In the genomic region with DNA sequence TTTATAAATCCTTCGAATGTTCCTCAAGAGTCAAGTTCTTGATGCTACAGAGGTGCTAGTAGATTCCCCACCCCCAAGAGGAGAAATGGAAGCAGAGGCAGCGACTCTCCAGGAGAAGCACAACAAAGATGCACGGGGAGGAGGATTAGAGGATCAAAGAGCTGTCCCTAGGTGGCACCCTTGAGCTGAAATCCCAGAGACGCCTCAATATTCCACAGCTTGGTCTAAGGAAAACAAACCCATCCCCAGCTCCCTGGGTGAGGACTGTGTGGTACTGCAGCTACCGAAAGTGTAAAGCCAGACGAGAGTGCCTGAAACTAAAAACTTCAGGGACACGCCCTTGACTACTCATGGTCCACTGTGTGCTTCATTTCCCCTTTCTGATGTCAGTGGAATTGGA, we compare ENCODE assay signal across 8 mouse cellular contexts. TPM values are rescaled to one million over a fixed set of nuclear protein-coding genes. Genes with fewer than 3 reads are reported as not detected.
DNase-seq lines count a peak whose midpoint lies in the region; ATAC-seq and TF ChIP-seq lines count a peak whose summit lies in the region.

No protein-coding gene starts in this region.

- no peak overlapping the region for H3ac ChIP-seq in myocyte (ENCODE audit: control insufficient read depth, insufficient read length)

- peak; percentile 72 for TF ChIP-seq CTCF in kidney, adult 2 months (conservative IDR thresholded peaks at IDR 0.05; ENCODE audit: insufficient read depth, insufficient read length, low read depth, low read length)

- no peak overlapping the region for H3K4me3 ChIP-seq in kidney, adult 2 months (ENCODE audit: insufficient read depth, low read depth, low read length)
- H3K4me3 ChIP-seq in limb, embryonic 10.5 days: no peak overlapping the region
- H3K4me3 ChIP-seq in myocyte: no peak overlapping the region

- 5% methylated on average over 7 of the region's 7 CpGs for WGBS in kidney, adult 2 months
- 5% methylated on average over 7 of the region's 7 CpGs for WGBS in limb, embryonic 10.5 days

- H3K9me3 ChIP-seq in limb, embryonic 10.5 days (replicated peaks): no peaks in the 10 kb centered on the region

- no peaks in the 10 kb centered on the region for H3K27me3 ChIP-seq in kidney, adult 2 months (replicated peaks; ENCODE audit: control insufficient read depth, insufficient read depth, low read length)
- peaks cover 14% of the 10 kb centered on the region; the same call in 1 of the 2 replicates for H3K27me3 ChIP-seq in limb, embryonic 10.5 days (ENCODE audit: low read depth, poor library complexity, severe bottlenecking)
- no peaks in the 10 kb centered on the region for H3K27me3 ChIP-seq in myocyte (ENCODE audit: control insufficient read depth, insufficient read depth, insufficient read length)

- H3K4me1 ChIP-seq in kidney, adult 2 months (ENCODE audit: control insufficient read depth, insufficient read depth, low read length): no peaks in the 10 kb centered on the region
- H3K4me1 ChIP-seq in limb, embryonic 10.5 days: peaks cover 24% of the 10 kb centered on the region

- no peak overlapping the region for H3K27ac ChIP-seq in kidney, adult 2 months (ENCODE audit: insufficient read depth, low read depth, low read length)
- no peak overlapping the region for H3K27ac ChIP-seq in limb, embryonic 10.5 days

- no peak for TF ChIP-seq POLR2A in kidney, adult 2 months (IDR thresholded peaks at IDR 0.05; ENCODE audit: low read depth, low read length)
- TF ChIP-seq POLR2A in myocyte (IDR thresholded peaks at IDR 0.05; ENCODE audit: insufficient read length, low read depth): no peak

- no peak for ATAC-seq in inflammation-experienced regulatory T-cells, adult 6 months

- H3K4me2 ChIP-seq in myocyte (ENCODE audit: low read depth): peak overlapping the region; percentile 39

- H3K79me2 ChIP-seq in myocyte (ENCODE audit: control insufficient read depth, insufficient read depth): no peaks in the 10 kb centered on the region

- no peaks in the 10 kb centered on the region for H3K36me3 ChIP-seq in kidney, adult 2 months (ENCODE audit: control insufficient read depth, insufficient read depth, low read length)
- H3K36me3 ChIP-seq in limb, embryonic 10.5 days: no peaks in the 10 kb centered on the region
- H3K36me3 ChIP-seq in myocyte (ENCODE audit: control insufficient read depth, insufficient read depth): no peaks in the 10 kb centered on the region

- peak; percentile 18 for DNase-seq in 416B (ENCODE audit: low read depth)
- DNase-seq in R1 (ENCODE audit: low read depth, low spot score): peak; percentile 89
- DNase-seq in embryo, embryonic 10 days (ENCODE audit: low spot score): peak; percentile 83
- DNase-seq in gastrocnemius, postnatal 25 days: peak; percentile 17
- DNase-seq in kidney, adult 2 months: peak; percentile 79
- DNase-seq in limb, embryonic 10.5 days (ENCODE audit: low spot score): peak; percentile 60

TF ChIP-seq in myocyte, 11 proteins besides CTCF, POLR2A, EP300 and RAD21:
- TF ChIP-seq USF1 (IDR thresholded peaks at IDR 0.05; ENCODE audit: low read depth): no peak
- no peak for TF ChIP-seq CEBPB (IDR thresholded peaks at IDR 0.05; ENCODE audit: insufficient read depth, poor library complexity, severe bottlenecking)
- TF ChIP-seq E2F4 (IDR thresholded peaks at IDR 0.05; ENCODE audit: insufficient read depth): no peak
- TF ChIP-seq POLR2AphosphoS2 (IDR thresholded peaks at IDR 0.05; ENCODE audit: insufficient read length, low read depth): no peak
- no peak for TF ChIP-seq REST (IDR thresholded peaks at IDR 0.05; ENCODE audit: insufficient read depth, insufficient read length)
- no peak for TF ChIP-seq TCF3 (IDR thresholded peaks at IDR 0.05; ENCODE audit: insufficient read length, low read depth)
- TF ChIP-seq MYOD1 (IDR thresholded peaks at IDR 0.05; ENCODE audit: control insufficient read depth in 1 of 3, insufficient read length in 2 of 3, low read depth in 2 of 3): no peak
- no peak for TF ChIP-seq MYOG (IDR thresholded peaks at IDR 0.05; ENCODE audit: control insufficient read depth in 1 of 3, insufficient read depth in 1 of 3, insufficient read length in 2 of 3, low read depth in 2 of 3)
- no peak for TF ChIP-seq MAX (IDR thresholded peaks at IDR 0.05; ENCODE audit: low read depth)
- TF ChIP-seq TCF12 (IDR thresholded peaks at IDR 0.05; ENCODE audit: insufficient read depth, poor library complexity, severe bottlenecking): no peak
- TF ChIP-seq SRF (IDR thresholded peaks at IDR 0.05; ENCODE audit: control insufficient read depth, insufficient read length, low read depth): no peak

RNA-seq across cellular contexts. Expression of a gene that starts 2.8 kb away (rescaled TPM):
- under 1 TPM; 0.05 to 0.13 TPM for total RNA-seq in gastrocnemius, postnatal 25 days (2021)
- polyA plus RNA-seq in kidney, adult 2 months (2012; rRNA removed): 0.19 and 0.30 TPM in 2 replicates
- not detected in 2 replicates for polyA plus RNA-seq in limb, embryonic 10.5 days (2016; fragmentation: Nextera tagmentation; extraction: Ambion mirVana)
- 0.01 TPM for polyA plus RNA-seq in myocyte (2012; fragmentation: generic; extraction: Trizol)
- polyA plus RNA-seq in inflammation-experienced regulatory T-cells, adult 6 months (2017; shearing (Covaris generic)): under 1 TPM in 1 of 3 experiments, not detected in 2; 0.24 TPM

RNA-seq across cellular contexts. Expression of a gene that starts 4.3 kb away (rescaled TPM):
- 1 to 10 TPM; 7.4 TPM for total RNA-seq in gastrocnemius, postnatal 25 days (2021)
- 27.6 and 27.8 TPM in 2 replicates for polyA plus RNA-seq in kidney, adult 2 months (2012; rRNA removed)
- 13.6 and 14.6 TPM in 2 replicates for polyA plus RNA-seq in limb, embryonic 10.5 days (2016; fragmentation: Nextera tagmentation; extraction: Ambion mirVana)
- polyA plus RNA-seq in myocyte (2012; fragmentation: generic; extraction: Trizol): 9.9 TPM
- polyA plus RNA-seq in inflammation-experienced regulatory T-cells, adult 6 months (2017; shearing (Covaris generic)): 10 to 100 TPM in 1 of 3 experiments, 1 to 10 TPM in 2; 6.7 to 17.8 (median 7.2) TPM

RNA-seq across cellular contexts. Expression of a gene that starts 47.2 kb away (rescaled TPM):
- under 1 TPM in 1 of 2 experiments, not detected in 1; 0.51 TPM for total RNA-seq in gastrocnemius, postnatal 25 days (2021)
- polyA plus RNA-seq in kidney, adult 2 months (2012; rRNA removed): not detected in 2 replicates
- polyA plus RNA-seq in limb, embryonic 10.5 days (2016; fragmentation: Nextera tagmentation; extraction: Ambion mirVana): not detected in 2 replicates
- 0.08 TPM for polyA plus RNA-seq in myocyte (2012; fragmentation: generic; extraction: Trizol)
- not detected for polyA plus RNA-seq in inflammation-experienced regulatory T-cells, adult 6 months (2017; shearing (Covaris generic))

Comparison
In these comparisons a context has a peak if more than half of its experiments do, and no peak if none do; other contexts are left out.
1. DNase-seq: peak in every context shown above with its lines; median percentile 89 in R1; 83 in embryo, embryonic 10 days; 79 in kidney, adult 2 months; 60 in limb, embryonic 10.5 days; 18 in 416B; 17 in gastrocnemius, postnatal 25 days.